Mouse (Mus musculus) right cerebral cortex, postnatal 10 days (tissue): Measurements from ENCODE around the gene Acvr2b.

Experiments
- DNase-seq, 2 experiments: peaks; one replicate each; pipeline ENCODE4 v3.0.0; 2021; ENCODE audit warnings: low spot score in 2 of 2

The Acvr2b gene

GRCm38 (mm10) chr9:119473608-119474164, 71.8 kb downstream of the Acvr2b start:
- DNase-seq: no peak

DNA sequence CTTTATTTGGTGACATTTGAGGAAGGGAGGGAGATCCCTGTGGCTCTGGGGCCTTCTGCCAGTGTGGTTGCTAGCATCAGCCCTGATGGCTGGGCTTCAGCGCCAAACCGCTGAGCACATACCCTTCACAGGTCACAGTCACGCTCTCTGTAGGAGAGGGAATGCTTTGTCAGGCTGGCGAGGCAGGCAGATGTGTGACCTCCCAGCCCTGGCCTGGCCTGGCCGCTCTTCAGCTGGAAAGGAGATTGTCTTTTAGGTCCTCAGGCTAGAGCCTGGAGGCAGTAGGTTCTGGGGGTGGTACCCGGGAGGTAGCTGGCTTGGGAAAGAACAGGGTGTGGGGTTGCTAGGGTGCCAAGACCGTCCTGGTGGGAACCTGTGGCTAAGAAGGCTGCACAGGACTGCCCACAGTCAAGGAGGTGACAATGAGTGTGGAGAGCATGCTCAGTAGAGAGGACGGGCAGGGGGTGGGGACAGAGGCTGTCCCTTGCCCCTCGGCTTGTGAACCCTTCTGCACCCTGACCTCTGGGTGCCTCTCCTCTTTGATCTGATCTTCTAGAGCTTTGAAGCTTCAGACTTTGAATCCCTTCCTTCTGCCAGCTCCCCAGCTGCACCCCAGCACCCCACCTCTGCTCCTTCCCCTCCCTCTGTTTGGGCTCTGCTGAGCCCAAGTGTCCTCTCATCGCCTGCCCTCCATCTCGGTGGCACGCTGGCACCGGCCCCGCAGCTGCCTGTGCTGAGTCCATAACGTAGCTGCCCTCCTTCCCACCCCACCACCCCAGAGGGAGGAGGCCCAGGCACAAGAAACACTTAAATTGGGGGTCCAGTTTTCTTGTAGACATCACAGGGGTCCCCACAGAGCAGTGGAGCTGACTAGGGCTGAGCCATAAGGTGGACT, 73.0 kb downstream of the Acvr2b start:
- no peak for DNase-seq

DNA sequence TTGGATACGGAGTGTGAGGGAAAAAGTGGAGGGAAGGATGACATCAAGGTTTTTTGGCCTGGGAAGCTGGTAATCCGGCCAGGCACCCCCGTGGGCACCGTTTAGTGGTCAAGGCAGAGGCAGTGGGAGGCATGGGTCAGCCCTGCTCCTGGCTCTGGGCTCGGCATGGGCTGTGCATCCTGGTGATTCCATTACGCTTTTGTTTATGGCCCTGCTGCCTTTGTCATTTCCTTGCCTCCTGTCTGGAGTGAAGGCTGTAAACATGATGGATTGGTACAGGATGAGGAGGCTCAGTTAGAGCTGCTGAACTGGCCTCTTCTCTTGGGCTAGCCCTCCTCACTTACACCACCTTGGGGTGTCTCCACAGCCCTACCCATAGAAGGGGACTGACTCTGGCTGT, 75.8 kb downstream of the Acvr2b start:
- no peak for DNase-seq

DNA sequence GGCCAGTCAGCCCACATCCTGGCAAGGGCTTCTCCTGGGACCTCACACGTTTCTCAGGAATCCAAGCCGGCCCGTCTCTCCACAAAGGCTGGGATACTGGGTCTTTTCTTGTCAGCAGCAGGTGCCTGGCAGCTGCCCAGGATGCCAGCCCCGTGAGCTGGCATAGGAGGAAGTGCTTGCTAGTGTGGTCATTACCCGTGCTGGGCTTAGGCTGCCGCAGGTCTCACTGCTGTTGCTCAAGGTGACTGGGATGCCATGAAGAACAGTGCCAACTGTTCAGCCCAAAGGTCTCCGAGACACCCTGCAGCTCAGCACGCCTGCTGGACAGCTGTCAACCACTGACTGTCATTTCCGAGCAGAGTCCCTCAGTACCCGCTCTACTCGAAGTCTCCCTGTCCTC, 76.4 kb downstream of the Acvr2b start:
- DNase-seq: no peak

DNA sequence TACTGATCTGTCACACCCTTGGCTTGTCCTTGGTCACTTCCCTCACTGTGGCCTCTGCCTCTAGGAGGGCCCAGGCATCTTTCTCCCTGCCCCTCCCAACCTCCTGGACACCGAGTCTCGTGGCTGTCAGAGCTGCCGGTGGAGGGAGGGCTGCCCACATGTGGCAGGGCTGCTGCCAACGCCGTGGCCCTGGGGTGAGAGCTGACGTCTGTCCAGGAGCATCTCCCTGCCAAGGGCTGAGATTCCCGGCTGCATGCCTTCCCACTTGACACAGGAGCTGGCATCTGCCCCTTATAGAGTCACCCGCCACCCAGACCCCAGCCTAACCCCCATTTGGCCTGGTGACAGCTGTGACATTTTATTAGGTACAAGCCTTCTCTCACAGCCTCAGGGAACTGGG, 77.4 kb downstream of the Acvr2b start:
- no peak for DNase-seq

- no peak for DNase-seq
These were observed 79.7 kb downstream of the Acvr2b start for GRCm38 (mm10) chr9:119481612-119482011.

- no peak for DNase-seq
These were observed 81.8 kb downstream of the Acvr2b start for GRCm38 (mm10) chr9:119483554-119484353.

- no peak for DNase-seq
These were observed 82.5 kb downstream of the Acvr2b start for GRCm38 (mm10) chr9:119484420-119484819.
